Mouse (Mus musculus) lung, postnatal 0 days (tissue): ENCODE data around the gene Nmnat3.

Experiments used
- CTCF ChIP-seq: IDR thresholded peaks from 2 replicates; pipeline ENCODE4 v1.5.1; 2016; ENCODE audit warnings: antibody characterized with exemption, mild to moderate bottlenecking
- EP300 ChIP-seq: IDR thresholded peaks from 2 replicates; pipeline ENCODE4 v1.6.1; 2016; ENCODE audit warnings: antibody characterized with exemption, mild to moderate bottlenecking, control low read depth

GRCm38 (mm10) chr9:98296383-98297201 is 9.4 kb downstream of the Nmnat3 start:
- no peak for TF ChIP-seq CTCF
- no peak for TF ChIP-seq EP300
